Mouse (Mus musculus) heart, embryonic 15.5 days (tissue): ENCODE results near the gene Epn3. TPM values are rescaled to one million over a fixed set of nuclear protein-coding genes. Genes with fewer than 3 reads are reported as not detected.
A peak's percentile ranks its signal among the peaks of the same experiment; 100 is the strongest.

Source experiments
- ATAC-seq: fragments of 200-750 bp; cut with Nextera tagmentation; replicated peaks from 2 replicates; pipeline ENCODE4 v1.8.0; 2017; ENCODE audit warnings: low read depth, moderate TSS enrichment; ENCODE audit not compliant: insufficient number of reproducible peaks, insufficient read depth, low FRiP score
- H3K27ac ChIP-seq: fragments of 300-500 bp; sonication (generic); 2 replicates; pipeline ENCODE4 v1.5.1; 2015; ENCODE audit warnings: mild to moderate bottlenecking, inconsistent platforms
- H3K27me3 ChIP-seq: fragments of 300-500 bp; sonication (generic); 2 replicates; pipeline ENCODE4 v1.6.1; 2015; ENCODE audit warnings: inconsistent platforms
- H3K36me3 ChIP-seq: fragments of 300-500 bp; sonication (generic); 2 replicates; pipeline ENCODE4 v1.6.1; 2015; ENCODE audit warnings: mild to moderate bottlenecking, inconsistent platforms
- H3K4me1 ChIP-seq: fragments of 300-500 bp; sonication (generic); replicated peaks from 2 replicates; pipeline ENCODE4 v1.6.1; 2015; ENCODE audit warnings: inconsistent platforms
- H3K4me2 ChIP-seq: fragments of 300-500 bp; sonication (generic); 2 replicates; pipeline ENCODE4 v1.6.1; 2015; ENCODE audit warnings: inconsistent platforms, mild to moderate bottlenecking, moderate library complexity
- H3K4me3 ChIP-seq: fragments of 300-500 bp; sonication (generic); 2 replicates; pipeline ENCODE4 v1.5.1; 2015; ENCODE audit warnings: mild to moderate bottlenecking, inconsistent platforms
- H3K9ac ChIP-seq: fragments of 300-500 bp; sonication (generic); 2 replicates; pipeline ENCODE4 v1.6.1; 2015; ENCODE audit warnings: mild to moderate bottlenecking, inconsistent platforms
- H3K9me3 ChIP-seq: fragments of 300-500 bp; sonication (generic); replicated peaks from 2 replicates; pipeline ENCODE4 v1.6.1; 2016; ENCODE audit warnings: inconsistent platforms
- WGBS: fragments of 180-500 bp; shearing (Covaris S2); methylation state at CpG from one replicate; pipeline ENCODE4 v1.1.7; 2015; ENCODE audit warnings: mixed read lengths; 5-methylcytosine and 5-hydroxymethylcytosine counted together
- polyA plus RNA-seq: library from polyadenylated mRNA; unstranded; fragments of >200 nt; fragmentation: Nextera tagmentation; extraction: Ambion mirVana; gene quantifications from 2 replicates; pipeline ENCODE4 v1.2.1, GENCODE M21; 2015

The Epn3 gene
- polyA plus RNA-seq, 1 experiment from 2014 or later = 13.1 TPM

GRCm38 (mm10) chr11:94449886-94450285 is 49.9 kb downstream of the Epn3 start:
- no peaks in the 10 kb centered on the region; the same call in 1 of the 2 replicates for H3K27me3 ChIP-seq
- no peak overlapping the region for H3K9ac ChIP-seq
- H3K27ac ChIP-seq = peak overlapping the region; percentile 95
- H3K4me1 ChIP-seq = peaks cover 53% of the 10 kb centered on the region
- H3K4me3 ChIP-seq = no peak overlapping the region
- WGBS = 30% methylated on average over 5 of the region's 5 CpGs
- 0 out of 2 replicates have a peak, but pooled peaks have one; percentile 33 for ATAC-seq
- H3K9me3 ChIP-seq = no peaks in the 10 kb centered on the region
- H3K36me3 ChIP-seq = no peaks in the 10 kb centered on the region
- H3K4me2 ChIP-seq = peak overlapping the region; percentile 18; the same call in 1 of the 2 replicates

GRCm38 (mm10) chr11:94449239-94449638 is 50.5 kb downstream of the Epn3 start:
- ATAC-seq = no peak
- Histone ChIP-seq H3K4me2 (no peak overlapping the region), H3K36me3 (no peaks in the 10 kb centered on the region), H3K9ac (no peak overlapping the region), H3K4me1 (peaks cover 55% of the 10 kb centered on the region), H3K4me3 (no peak overlapping the region), H3K9me3 (no peaks in the 10 kb centered on the region), H3K27ac (peak overlapping the region; percentile 95), H3K27me3 (peaks cover 3% of the 10 kb centered on the region)
- WGBS = 61% methylated on average over 8 of the region's 8 CpGs

- no peak overlapping the region for H3K4me2 ChIP-seq
- peaks cover 55% of the 10 kb centered on the region for H3K4me1 ChIP-seq
- H3K4me3 ChIP-seq = no peak overlapping the region
- ATAC-seq = no peak
- no peak overlapping the region for H3K9ac ChIP-seq
- peaks cover 12% of the 10 kb centered on the region for H3K27me3 ChIP-seq
- 41% methylated on average over 3 of the region's 3 CpGs for WGBS
- H3K9me3 ChIP-seq = no peaks in the 10 kb centered on the region
- H3K27ac ChIP-seq = no peak overlapping the region
- H3K36me3 ChIP-seq = peaks cover 7% of the 10 kb centered on the region; the same call in 1 of the 2 replicates
Observed at GRCm38 (mm10) chr11:94447017-94447416, 52.8 kb downstream of the Epn3 start.

GRCm38 (mm10) chr11:94445300-94445699 is 54.5 kb downstream of the Epn3 start:
- Histone ChIP-seq H3K4me2 (no peak overlapping the region), H3K9me3 (no peaks in the 10 kb centered on the region), H3K4me1 (peaks cover 52% of the 10 kb centered on the region), H3K36me3 (peaks cover 7% of the 10 kb centered on the region; the same call in 1 of the 2 replicates), H3K27ac (no peak overlapping the region), H3K4me3 (no peak overlapping the region), H3K9ac (no peak overlapping the region), H3K27me3 (peaks cover 12% of the 10 kb centered on the region)
- no peak for ATAC-seq
- 51% methylated on average over 4 of the region's 4 CpGs for WGBS

GRCm38 (mm10) chr11:94444829-94445228 is 54.9 kb downstream of the Epn3 start:
- no peaks in the 10 kb centered on the region for H3K9me3 ChIP-seq
- WGBS = 69% methylated on average over 5 of the region's 5 CpGs
- no peak overlapping the region for H3K27ac ChIP-seq
- no peak overlapping the region for H3K4me3 ChIP-seq
- no peak for ATAC-seq
- no peak overlapping the region for H3K9ac ChIP-seq
- H3K4me2 ChIP-seq = no peak overlapping the region
- H3K36me3 ChIP-seq = peaks cover 7% of the 10 kb centered on the region; the same call in 1 of the 2 replicates
- H3K4me1 ChIP-seq = peaks cover 47% of the 10 kb centered on the region
- H3K27me3 ChIP-seq = peaks cover 12% of the 10 kb centered on the region

- Histone ChIP-seq H3K4me3 (no peak overlapping the region), H3K4me1 (peaks cover 25% of the 10 kb centered on the region), H3K36me3 (peaks cover 7% of the 10 kb centered on the region; the same call in 1 of the 2 replicates), H3K4me2 (no peak overlapping the region), H3K27ac (0 out of 2 replicates have a peak overlapping the region, but pooled peaks have one; percentile 25), H3K9ac (no peak overlapping the region), H3K9me3 (no peaks in the 10 kb centered on the region), H3K27me3 (peaks cover 12% of the 10 kb centered on the region)
- ATAC-seq = no peak
- whole genome bisulfite sequencing = 55% methylated on average over 9 of the region's 9 CpGs
Observed at GRCm38 (mm10) chr11:94441752-94442151, 58.0 kb downstream of the Epn3 start.

GRCm38 (mm10) chr11:94441122-94441521 is 58.7 kb downstream of the Epn3 start:
- H3K9ac ChIP-seq = no peak overlapping the region

GRCm38 (mm10) chr11:94440421-94440820 is 59.4 kb downstream of the Epn3 start:
- H3K9ac ChIP-seq = no peak overlapping the region
- peaks cover 7% of the 10 kb centered on the region; the same call in 1 of the 2 replicates for H3K36me3 ChIP-seq
- H3K4me2 ChIP-seq = no peak overlapping the region
- no peak overlapping the region for H3K27ac ChIP-seq
- ATAC-seq = no peak
- H3K4me1 ChIP-seq = peaks cover 25% of the 10 kb centered on the region
- 90% methylated on average over 6 of the region's 6 CpGs for WGBS
- peaks cover 12% of the 10 kb centered on the region for H3K27me3 ChIP-seq
- H3K4me3 ChIP-seq = no peak overlapping the region
- H3K9me3 ChIP-seq = no peaks in the 10 kb centered on the region

More at GRCm38 (mm10) chr11:94441122-94441521, 58.7 kb downstream of the Epn3 start:
- no peaks in the 10 kb centered on the region for H3K9me3 ChIP-seq
- H3K36me3 ChIP-seq = peaks cover 7% of the 10 kb centered on the region; the same call in 1 of the 2 replicates
- 0 out of 2 replicates have a peak, but pooled peaks have one; percentile 37 for ATAC-seq
- H3K4me2 ChIP-seq = no peak overlapping the region
- WGBS = 43% methylated on average over 7 of the region's 7 CpGs
- peaks cover 12% of the 10 kb centered on the region for H3K27me3 ChIP-seq
- H3K4me3 ChIP-seq = no peak overlapping the region
- peaks cover 25% of the 10 kb centered on the region for H3K4me1 ChIP-seq
- peak overlapping the region; percentile 25; the same call in 1 of the 2 replicates for H3K27ac ChIP-seq

Other genes starting within 250 kb of the Epn3 start
- gene Gm21885, start 218.1 kb downstream of the Epn3 start, polyA plus RNA-seq = 0.30 TPM in 1 of 2 replicates, not detected in the other
- gene Luc7l3, start 178.0 kb downstream of the Epn3 start, polyA plus RNA-seq = 63.3 and 70.9 TPM in 2 replicates
- gene Ankrd40, start 172.0 kb downstream of the Epn3 start, polyA plus RNA-seq = 52.3 and 52.5 TPM in 2 replicates
- gene Abcc3, start 107.0 kb downstream of the Epn3 start, polyA plus RNA-seq = 1.1 and 1.7 TPM in 2 replicates
- 6.4 TPM in 2 replicates for gene Cacna1g, start 25.8 kb downstream of the Epn3 start, polyA plus RNA-seq
- gene Spata20, start 13.8 kb downstream of the Epn3 start, polyA plus RNA-seq = 0.13 and 0.28 TPM in 2 replicates
- gene Mycbpap, start 21.8 kb upstream of the Epn3 start, polyA plus RNA-seq = 5.8 and 6.1 TPM in 2 replicates
- gene Rsad1, start 49.3 kb upstream of the Epn3 start, polyA plus RNA-seq = 5.7 and 6.2 TPM in 2 replicates
- 0.57 and 1.5 TPM in 2 replicates for gene Chad, start 65.1 kb upstream of the Epn3 start, polyA plus RNA-seq
- 3.3 and 3.7 TPM in 2 replicates for gene Acsf2, start 101.9 kb upstream of the Epn3 start, polyA plus RNA-seq
- 100 and 128 TPM in 2 replicates for gene Lrrc59, start 129.8 kb upstream of the Epn3 start, polyA plus RNA-seq
- gene Mrpl27, start 153.8 kb upstream of the Epn3 start, polyA plus RNA-seq = 122 and 135 TPM in 2 replicates
- gene Eme1, start 154.0 kb upstream of the Epn3 start, polyA plus RNA-seq = 8.7 and 11.5 TPM in 2 replicates
- 11.6 and 16.6 TPM in 2 replicates for gene Xylt2, start 177.5 kb upstream of the Epn3 start, polyA plus RNA-seq
- 0.13 TPM in 1 of 2 replicates, not detected in the other for gene Gm11541, start 204.5 kb upstream of the Epn3 start, polyA plus RNA-seq
- 0.11 TPM in 1 of 2 replicates, not detected in the other for gene Cdc34b, start 241.8 kb upstream of the Epn3 start, polyA plus RNA-seq